Mouse (Mus musculus): ENCODE results near the gene Tmem217. TPM values are rescaled to one million over a fixed set of nuclear protein-coding genes. Genes with fewer than 3 reads are reported as not detected.

Tmem217 gene
- polyA plus RNA-seq (2015; fragmentation: Nextera tagmentation; extraction: Ambion mirVana) = 0.62 and 1.2 TPM in 2 replicates

DNA sequence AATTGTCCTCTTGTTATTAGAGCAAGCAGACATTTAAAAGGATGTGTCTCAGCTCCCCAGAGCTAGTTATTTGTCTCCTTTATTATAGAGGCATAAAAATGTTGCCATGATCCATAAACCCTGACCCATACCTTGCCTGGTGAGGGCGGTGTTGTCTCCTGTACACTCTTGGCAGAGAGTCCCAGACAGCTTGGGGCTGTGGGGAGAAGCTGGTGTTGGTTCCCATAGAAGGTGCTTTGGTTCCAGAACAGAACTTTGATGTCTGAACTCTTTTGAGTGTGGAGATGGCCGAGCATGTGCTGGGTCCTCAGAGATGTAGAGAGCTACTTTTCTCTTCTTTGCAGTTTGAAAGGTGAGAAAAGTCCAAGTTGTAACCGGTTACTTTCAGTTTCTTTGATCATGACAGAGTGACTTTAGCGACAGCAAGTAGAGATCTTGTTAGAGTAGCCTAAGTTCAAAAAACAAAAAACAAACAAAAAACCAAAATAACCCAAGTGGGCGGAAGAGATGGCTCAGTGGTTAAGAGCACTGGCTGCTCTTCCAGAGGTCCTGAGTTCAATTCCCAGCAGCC, at the start of gene Tmem217:
Gene Tmem217 (minus strand): TSS at position 224 of the 571 bp plus-strand sequence.
- peak; percentile 37 for DNase-seq (ENCODE audit: low spot score)

DNA sequence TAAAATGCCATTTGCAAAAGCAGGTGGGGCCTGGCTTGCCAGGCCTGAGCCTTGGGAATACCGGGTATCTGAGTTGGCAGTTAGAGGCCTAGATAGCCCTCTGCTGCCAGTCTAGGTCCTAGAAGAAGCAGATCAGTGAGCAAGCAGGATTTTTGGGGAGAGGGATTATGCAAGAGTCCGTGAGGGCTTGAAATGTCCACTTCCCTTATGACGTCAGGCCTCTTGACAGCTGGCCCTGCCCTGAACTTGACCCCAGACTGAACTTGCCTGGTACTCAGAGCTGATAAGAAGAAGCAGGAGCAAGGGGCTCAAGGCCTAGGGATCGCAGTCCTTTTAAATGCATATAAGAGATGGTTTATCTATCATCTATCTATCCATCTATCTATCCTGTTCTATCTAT, 49.2 kb upstream of the Tmem217 start:
- DNase-seq (ENCODE audit: low spot score) = no peak

DNA sequence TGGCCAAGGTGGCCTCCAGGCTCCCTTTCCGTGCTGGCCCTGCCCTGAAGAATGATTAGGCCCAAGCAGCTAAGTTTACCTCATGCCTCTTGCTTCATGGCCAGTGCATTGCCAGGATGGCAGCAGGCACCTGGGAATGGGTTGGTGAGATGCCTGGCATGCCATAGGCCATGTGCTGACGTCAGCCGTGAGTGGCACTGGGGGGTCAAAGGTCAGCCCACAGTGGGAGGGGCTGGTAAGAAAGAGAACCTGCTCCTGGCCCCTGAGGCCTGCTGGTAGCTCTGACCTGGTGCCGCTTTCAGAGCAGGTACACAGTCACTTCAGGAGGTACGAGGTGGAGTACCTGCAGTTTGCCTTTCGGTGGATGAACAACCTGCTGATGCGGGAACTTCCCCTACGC, 47.4 kb upstream of the Tmem217 start:
- no peak for DNase-seq (ENCODE audit: low spot score)

DNA sequence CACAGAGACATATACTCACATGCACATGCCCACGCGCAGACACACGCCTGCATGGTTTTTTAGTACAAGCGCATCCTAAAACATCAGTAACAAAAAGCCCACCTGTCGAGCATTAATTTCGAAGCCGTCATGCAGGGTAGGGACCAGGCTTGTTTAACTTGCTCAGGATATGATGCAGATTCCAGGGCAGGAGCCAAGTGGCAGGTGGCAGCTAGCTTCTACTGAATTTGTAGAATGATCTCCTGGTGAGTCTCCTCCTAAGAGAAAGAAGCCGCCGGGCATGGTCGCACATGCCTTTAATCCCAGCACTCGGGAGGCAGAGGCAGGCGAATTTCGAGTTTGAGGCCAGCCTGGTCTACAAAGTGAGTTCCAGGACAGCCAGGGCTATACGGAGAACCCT, 46.9 kb upstream of the Tmem217 start:
- no peak for DNase-seq (ENCODE audit: low spot score)

DNA sequence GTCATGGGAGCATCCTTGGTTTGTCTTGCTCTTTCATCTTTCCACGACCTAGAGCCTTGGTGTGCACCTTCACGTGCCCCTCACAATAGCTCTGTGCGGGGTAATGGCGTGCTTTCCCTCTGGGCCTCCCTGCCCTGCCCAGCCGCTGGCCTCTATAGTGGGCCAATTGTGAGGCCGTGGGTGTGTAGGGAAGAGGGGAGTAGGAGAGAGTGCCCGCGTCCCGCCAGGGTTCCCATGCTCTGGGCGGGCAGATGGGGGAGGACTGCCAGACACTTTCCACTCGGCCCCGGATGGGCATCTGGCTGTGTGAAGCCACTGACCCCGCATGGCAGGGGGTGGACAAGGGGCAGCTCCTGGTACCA, 44.6 kb upstream of the Tmem217 start:
- no peak for DNase-seq (ENCODE audit: low spot score)

- DNase-seq (ENCODE audit: low spot score) = no peak
These were observed 43.9 kb upstream of the Tmem217 start for GRCm38 (mm10) chr17:29595891-29596770.

GRCm38 (mm10) chr17:29589221-29589898, 37.2 kb upstream of the Tmem217 start:
- no peak for DNase-seq (ENCODE audit: low spot score)

DNA sequence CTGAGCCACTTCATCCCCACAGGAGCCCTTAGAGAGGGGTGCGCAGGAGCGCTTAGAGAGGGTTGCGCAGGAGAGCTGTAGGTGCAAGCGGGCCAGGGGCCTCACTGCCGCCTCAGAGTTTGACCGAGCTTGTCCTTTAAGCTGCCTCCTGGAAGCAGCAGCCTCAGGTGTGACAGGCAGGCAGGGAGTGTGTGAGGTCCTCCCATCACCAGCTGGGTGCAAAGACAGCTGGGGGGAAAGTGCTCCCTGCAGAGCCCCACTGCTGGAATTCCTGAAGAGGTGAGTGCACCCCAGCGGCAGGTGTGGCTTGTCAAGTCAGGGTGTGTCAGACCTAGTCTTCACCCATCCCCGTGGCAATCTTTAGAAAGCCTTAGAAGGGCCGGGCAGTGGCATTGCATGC, 34.7 kb upstream of the Tmem217 start:
- no peak for DNase-seq (ENCODE audit: low spot score)

DNA sequence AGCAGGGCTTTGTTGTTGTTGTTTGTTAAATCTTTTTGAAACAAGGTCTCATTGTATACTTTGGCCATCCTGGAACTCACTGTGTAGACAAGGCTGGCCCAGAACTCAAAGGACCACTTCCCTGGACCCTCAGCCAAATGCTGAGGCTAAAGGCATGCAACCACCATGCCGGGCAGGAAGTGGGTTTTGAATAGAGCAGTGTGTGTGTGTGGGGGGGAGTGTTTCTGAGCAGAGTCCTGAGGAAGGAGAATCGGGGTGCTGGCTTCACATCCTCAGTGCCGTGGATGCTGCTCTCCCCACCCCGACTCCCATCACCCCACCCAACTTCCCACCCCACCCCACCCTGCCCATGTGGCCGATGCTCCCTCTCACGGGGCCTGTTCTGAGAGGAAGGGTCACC, 33.3 kb upstream of the Tmem217 start:
- DNase-seq (ENCODE audit: low spot score) = peak; percentile 44

GRCm38 (mm10) chr17:29584737-29585136, 32.6 kb upstream of the Tmem217 start:
- DNase-seq (ENCODE audit: low spot score) = no peak

DNA sequence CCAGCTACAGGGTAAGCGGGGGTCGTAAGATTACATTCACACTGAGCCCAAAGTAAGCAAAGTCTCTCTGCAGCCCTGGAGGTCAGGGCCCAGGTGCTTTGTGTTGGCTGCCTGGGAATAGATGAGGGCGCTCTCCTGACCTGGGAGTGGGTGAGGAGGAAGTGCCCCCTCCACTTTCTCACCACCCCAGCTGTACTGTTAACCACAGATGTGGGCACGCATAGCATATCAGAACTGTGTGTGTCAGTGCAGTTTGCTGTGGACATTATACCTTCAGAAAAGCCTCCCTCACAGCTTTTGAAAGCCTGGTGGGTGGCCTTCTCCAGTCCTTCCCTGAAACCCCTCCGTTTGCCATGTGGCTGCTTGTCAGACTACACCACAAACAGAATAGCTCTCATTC, 32.1 kb upstream of the Tmem217 start:
- DNase-seq (ENCODE audit: low spot score) = peak; percentile 64

DNA sequence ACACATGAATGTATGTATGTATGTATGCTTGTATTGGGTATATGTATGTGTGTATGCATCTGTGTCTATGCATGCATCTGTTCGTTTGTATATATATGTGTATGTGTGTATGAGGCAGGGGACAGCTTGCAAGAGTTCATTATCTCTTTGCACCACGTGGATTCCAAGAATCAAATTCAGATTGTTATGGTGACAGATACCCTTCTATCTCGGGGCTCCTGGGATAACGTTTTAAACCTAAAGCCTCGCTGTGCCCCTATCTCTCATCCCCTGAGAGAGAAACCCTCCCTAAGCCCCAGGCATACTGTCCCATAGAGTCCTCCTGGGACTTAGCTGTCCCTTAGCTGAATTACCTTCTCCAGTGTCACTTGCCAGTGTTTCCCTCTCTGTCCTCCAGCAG, 31.4 kb upstream of the Tmem217 start:
- DNase-seq (ENCODE audit: low spot score) = no peak

DNA sequence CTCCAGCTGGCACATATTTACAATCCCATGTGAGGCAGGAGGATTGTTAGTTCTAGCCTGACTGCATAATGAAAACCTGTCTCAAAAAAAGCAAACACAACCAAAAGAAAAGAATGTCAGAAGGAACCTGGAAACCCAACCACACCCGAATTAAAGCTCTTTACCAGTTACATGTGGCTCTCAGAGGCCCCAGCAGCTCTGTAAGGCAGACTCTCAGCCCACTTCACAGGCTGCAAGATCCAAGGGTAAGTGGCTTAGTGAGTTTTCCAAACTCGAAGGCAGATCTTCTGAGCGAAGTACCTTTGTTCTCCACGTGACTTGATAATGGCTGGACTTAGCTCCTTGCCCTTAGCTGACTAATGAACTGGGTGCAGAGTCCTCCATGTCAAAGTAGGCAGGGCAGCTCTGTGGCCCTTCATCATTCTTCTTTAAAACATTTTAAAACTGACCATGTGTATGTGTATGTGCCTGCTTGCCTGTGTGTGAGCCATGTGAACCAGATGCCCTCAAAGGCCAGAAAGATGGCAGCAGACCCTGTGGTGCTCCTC, 27.5 kb upstream of the Tmem217 start:
- no peak for DNase-seq (ENCODE audit: low spot score)

DNA sequence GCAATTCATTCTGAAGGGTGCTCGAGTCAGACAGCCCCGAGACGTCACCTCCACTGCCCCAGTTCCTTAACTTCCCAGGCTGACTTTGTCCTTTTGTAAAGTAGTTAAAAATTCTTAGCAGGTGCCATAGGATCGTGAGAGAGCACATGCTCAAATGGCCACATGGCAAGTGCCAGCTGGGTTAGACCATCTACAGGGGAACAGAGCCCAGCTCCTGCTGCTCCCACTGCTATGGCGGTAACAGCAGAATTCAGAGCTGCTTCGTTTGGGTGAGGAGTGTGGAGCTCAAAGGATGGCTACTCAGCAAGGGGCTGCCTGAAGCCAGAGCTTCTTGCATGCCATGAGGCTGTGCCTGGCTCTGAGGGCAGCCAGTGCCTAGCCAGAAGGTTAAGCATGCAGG, 17.6 kb upstream of the Tmem217 start:
- no peak for DNase-seq (ENCODE audit: low spot score)

GRCm38 (mm10) chr17:29568435-29568834, 16.2 kb upstream of the Tmem217 start:
- no peak for DNase-seq (ENCODE audit: low spot score)

DNA sequence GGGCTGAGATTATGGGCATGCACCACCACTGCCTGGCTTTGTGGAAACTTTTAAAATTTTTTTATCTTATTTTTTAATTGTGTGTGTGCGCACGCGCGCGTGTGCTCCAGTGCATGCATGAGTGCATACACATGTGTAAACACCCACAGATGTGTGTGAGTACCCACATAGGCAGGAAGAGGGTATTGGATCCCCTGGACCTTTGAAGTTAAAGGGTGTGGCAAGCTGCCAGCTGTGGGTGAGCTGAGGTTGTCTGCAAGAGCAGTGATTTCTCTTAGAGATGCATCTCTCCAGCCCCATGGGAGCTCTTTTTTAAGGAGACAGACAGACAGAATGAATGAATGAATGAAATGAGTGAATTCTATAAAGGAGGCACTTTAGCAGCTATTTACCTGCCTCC, 13.3 kb upstream of the Tmem217 start:
- DNase-seq (ENCODE audit: low spot score) = peak; percentile 23

- DNase-seq (ENCODE audit: low spot score) = no peak
These were observed 6.3 kb upstream of the Tmem217 start for GRCm38 (mm10) chr17:29558476-29558875.

- DNase-seq (ENCODE audit: low spot score) = peak; percentile 40
These were observed 4.7 kb upstream of the Tmem217 start for GRCm38 (mm10) chr17:29556893-29557292.

DNA sequence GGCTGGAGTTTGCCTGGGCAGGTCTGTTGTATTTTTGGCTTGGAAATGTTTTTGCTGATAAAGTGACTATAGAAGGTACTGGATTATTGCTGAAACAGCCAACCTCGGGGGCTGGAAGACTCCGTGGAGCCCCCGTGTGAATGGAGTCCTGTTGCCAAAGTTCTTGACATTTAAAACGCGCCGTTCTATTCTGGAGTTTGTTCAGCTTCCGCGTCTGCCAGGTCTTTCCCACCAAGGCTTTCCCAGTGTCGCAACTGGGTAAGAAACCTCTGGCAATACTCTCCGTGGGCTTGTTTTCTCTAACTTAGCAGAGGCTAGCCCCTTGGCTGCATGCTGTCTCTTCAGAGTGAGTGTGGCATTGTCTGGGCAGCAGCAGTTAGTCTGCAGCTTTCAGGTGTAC, 4.3 kb upstream of the Tmem217 start:
- no peak for DNase-seq (ENCODE audit: low spot score)

GRCm38 (mm10) chr17:29554176-29554575, 2.0 kb upstream of the Tmem217 start:
- DNase-seq (ENCODE audit: low spot score) = no peak

- peak; percentile 43 for DNase-seq (ENCODE audit: low spot score)
These were observed 1.2 kb downstream of the Tmem217 start for GRCm38 (mm10) chr17:29551019-29551418.

Data from thymus, postnatal 0 days (tissue).